Mouse (Mus musculus) forebrain, embryonic 15.5 days (tissue): ENCODE data around the gene 1700018G05Rik. TPM values are rescaled to one million over a fixed set of nuclear protein-coding genes. Genes with fewer than 3 reads are reported as not detected.

Source experiments
- polyA plus RNA-seq: library from polyadenylated mRNA; unstranded; fragments of >200 nt; fragmentation: Nextera tagmentation; extraction: Ambion mirVana; gene quantifications from 2 replicates; pipeline ENCODE4 v1.2.1, GENCODE M21; 2015

Gene 1700018G05Rik
- polyA plus RNA-seq, 1 experiment from 2014 or later = not detected

Other genes with a start within 250 kb of the 1700018G05Rik start
- gene Gm3880, start 241.4 kb upstream of the 1700018G05Rik start, polyA plus RNA-seq = not detected in 2 replicates
- not detected in 2 replicates for gene Gm9112, start 220.7 kb upstream of the 1700018G05Rik start, polyA plus RNA-seq
- not detected in 2 replicates for gene Dmrtc1b, start 220.5 kb upstream of the 1700018G05Rik start, polyA plus RNA-seq
- not detected in 2 replicates for gene Dmrtc1c1, start 125.4 kb upstream of the 1700018G05Rik start, polyA plus RNA-seq
- not detected in 2 replicates for gene Dmrtc1c2, start 73.8 kb upstream of the 1700018G05Rik start, polyA plus RNA-seq
- gene 1700031F05Rik, start 60.4 kb upstream of the 1700018G05Rik start, polyA plus RNA-seq = not detected in 2 replicates
- gene Dmrtc1a, start 19.7 kb upstream of the 1700018G05Rik start, polyA plus RNA-seq = 1.0 and 1.9 TPM in 2 replicates
- gene 1700011M02Rik, start 19.5 kb upstream of the 1700018G05Rik start, polyA plus RNA-seq = not detected in 2 replicates